Mouse (Mus musculus) lung, embryonic 16.5 days (tissue): ENCODE measurements around the gene Man1b1. TPM values are rescaled to one million over a fixed set of nuclear protein-coding genes. Genes with fewer than 3 reads are reported as not detected.
A peak's percentile ranks its signal among the peaks of the same experiment; 100 is the strongest.

Experiments
- ATAC-seq: fragments of 200-750 bp; cut with Nextera tagmentation; 2 replicates; pipeline ENCODE4 v1.8.0; 2017; ENCODE audit warnings: low read depth, mild to moderate bottlenecking, moderate library complexity
- H3K27ac ChIP-seq: fragments of 300-500 bp; sonication (generic); 2 replicates; pipeline ENCODE4 v1.5.1; 2014; ENCODE audit warnings: mild to moderate bottlenecking, control low read depth, low read length
- H3K27me3 ChIP-seq: fragments of 300-500 bp; sonication (generic); 2 replicates; pipeline ENCODE4 v1.6.1; 2014; ENCODE audit warnings: low read depth, low read length, mixed read lengths; ENCODE audit not compliant: control insufficient read depth, insufficient read depth
- H3K36me3 ChIP-seq: fragments of 300-500 bp; sonication (generic); 2 replicates; pipeline ENCODE4 v1.6.1; 2014; ENCODE audit warnings: low read length; ENCODE audit not compliant: control insufficient read depth, insufficient read depth
- H3K4me1 ChIP-seq: fragments of 300-500 bp; sonication (generic); replicated peaks from 2 replicates; pipeline ENCODE4 v1.6.1; 2014; ENCODE audit warnings: low read length, mixed read lengths; ENCODE audit not compliant: control insufficient read depth, insufficient read depth
- H3K4me2 ChIP-seq: fragments of 300-500 bp; sonication (generic); 2 replicates; pipeline ENCODE4 v1.6.1; 2014; ENCODE audit warnings: low read depth, low read length, control low read depth
- H3K4me3 ChIP-seq: fragments of 300-500 bp; sonication (generic); 2 replicates; pipeline ENCODE4 v1.5.1; 2014; ENCODE audit warnings: mild to moderate bottlenecking, low read length, control low read depth
- H3K9ac ChIP-seq: fragments of 300-500 bp; sonication (generic); 2 replicates; pipeline ENCODE4 v1.6.1; 2014; ENCODE audit warnings: low read length, control low read depth
- H3K9me3 ChIP-seq: fragments of 300-500 bp; sonication (generic); 2 replicates; pipeline ENCODE4 v1.6.1; 2016; ENCODE audit warnings: low read length; ENCODE audit not compliant: control insufficient read depth
- WGBS: fragments of 180-500 bp; shearing (Covaris S2); extraction: QIAGEN DNeasy Blood & Tissue Kit; methylation state at CpG from one replicate; pipeline ENCODE4 v1.1.7; 2014; 5-methylcytosine and 5-hydroxymethylcytosine counted together
- polyA plus RNA-seq: library from polyadenylated mRNA; unstranded; fragments of >200 nt; fragmentation: Nextera tagmentation; extraction: Ambion mirVana; gene quantifications from 2 replicates; pipeline ENCODE4 v1.2.1, GENCODE M21; 2015

Gene Man1b1
- polyA plus RNA-seq, 1 experiment from 2014 or later = 57.4 TPM

- Histone ChIP-seq H3K4me3 (peak overlapping the region; percentile 60), H3K9me3 (no peaks in the 10 kb centered on the region), H3K36me3 (peaks cover 7% of the 10 kb centered on the region), H3K9ac (peak overlapping the region; percentile 70), H3K4me2 (peak overlapping the region; percentile 83), H3K27ac (no peak overlapping the region), H3K27me3 (no peaks in the 10 kb centered on the region), H3K4me1 (peaks cover 13% of the 10 kb centered on the region)
- ATAC-seq = peak; percentile 5; the same call in 1 of the 2 replicates
- WGBS = 34% methylated on average over 18 of the region's 18 CpGs
Measured at GRCm38 (mm10) chr2:25355419-25356066, 23.4 kb downstream of the Man1b1 start.

GRCm38 (mm10) chr2:25356208-25357079 lies 24.3 kb downstream of the Man1b1 start, which contains the start of gene Dpp7:
TSS of gene Dpp7 (minus strand) at chr2:25356359.
- H3K9me3 ChIP-seq = no peaks in the 10 kb centered on the region
- peak within 1 kb of the TSS; percentile 83 for H3K4me2 ChIP-seq
- H3K27me3 ChIP-seq = no peaks in the 10 kb centered on the region
- H3K4me3 ChIP-seq = peak within 1 kb of the TSS; percentile 60
- 2% methylated on average over 13 of the region's 13 CpGs for WGBS
- H3K36me3 ChIP-seq = peaks cover 3% of the 10 kb centered on the region; the same call in 1 of the 2 replicates
- H3K4me1 ChIP-seq = peaks cover 13% of the 10 kb centered on the region
- H3K9ac ChIP-seq = peak within 1 kb of the TSS; percentile 70
- ATAC-seq = peak; percentile 79
- H3K27ac ChIP-seq = no peak within 1 kb of the TSS

- H3K27me3 ChIP-seq = peaks cover 3% of the 10 kb centered on the region; the same call in 1 of the 2 replicates
- no peak for ATAC-seq
- H3K36me3 ChIP-seq = peaks cover 2% of the 10 kb centered on the region; the same call in 1 of the 2 replicates
- no peak overlapping the region for H3K4me2 ChIP-seq
- H3K9ac ChIP-seq = no peak overlapping the region
- H3K9me3 ChIP-seq = no peaks in the 10 kb centered on the region
- 70% methylated on average over 4 of the region's 4 CpGs for WGBS
- no peak overlapping the region for H3K27ac ChIP-seq
- H3K4me1 ChIP-seq = peaks cover 23% of the 10 kb centered on the region
- H3K4me3 ChIP-seq = no peak overlapping the region
Measured at GRCm38 (mm10) chr2:25359848-25360247, 27.7 kb downstream of the Man1b1 start.

DNA sequence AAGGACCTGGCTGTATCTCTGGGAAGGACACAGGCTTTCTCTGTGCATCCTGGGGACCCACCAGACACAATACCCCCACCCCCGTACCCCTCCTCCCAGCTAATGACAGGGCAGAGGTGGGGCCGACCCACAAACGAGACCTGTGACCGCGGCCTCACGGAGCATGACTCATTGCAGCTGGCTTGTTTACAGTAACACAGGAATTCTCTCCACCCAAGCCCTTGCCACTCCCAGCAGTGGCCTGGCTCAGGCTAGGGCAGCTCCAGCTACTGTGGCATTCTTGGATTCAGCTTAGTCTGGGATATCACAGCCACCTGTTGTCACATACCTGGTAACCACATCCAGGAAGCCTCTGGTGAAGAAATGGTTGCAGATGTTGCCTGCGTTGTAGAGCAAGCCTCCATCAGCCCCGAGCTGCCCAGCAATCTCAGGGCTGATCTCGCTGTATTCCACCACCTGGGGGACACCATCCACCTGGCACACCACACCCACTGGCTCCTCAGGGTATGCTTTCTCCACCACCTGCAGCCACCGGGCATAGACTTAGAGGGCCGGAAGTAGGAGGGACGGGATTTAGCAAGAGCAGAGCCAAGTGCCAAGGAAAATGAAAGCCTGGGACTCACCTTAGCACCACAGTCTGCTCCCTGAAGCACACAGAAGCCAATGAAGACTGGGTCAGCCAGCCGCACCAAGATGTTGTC lies 31.5 kb downstream of the Man1b1 start:
- Histone ChIP-seq H3K27me3 (peaks cover 9% of the 10 kb centered on the region), H3K27ac (peak overlapping the region; percentile 27; the same call in 1 of the 2 replicates), H3K4me1 (peaks cover 11% of the 10 kb centered on the region), H3K9me3 (no peaks in the 10 kb centered on the region), H3K9ac (no peak overlapping the region), H3K4me2 (no peak overlapping the region), H3K4me3 (no peak overlapping the region), H3K36me3 (peaks cover 2% of the 10 kb centered on the region; the same call in 1 of the 2 replicates)
- no peak for ATAC-seq
- 46% methylated on average over 13 of the region's 13 CpGs for WGBS

GRCm38 (mm10) chr2:25364313-25364712 lies 32.2 kb downstream of the Man1b1 start:
- Histone ChIP-seq H3K36me3 (peaks cover 2% of the 10 kb centered on the region; the same call in 1 of the 2 replicates), H3K4me3 (peak overlapping the region; percentile 61), H3K4me1 (peaks cover 11% of the 10 kb centered on the region), H3K9ac (no peak overlapping the region), H3K9me3 (no peaks in the 10 kb centered on the region), H3K27me3 (peaks cover 9% of the 10 kb centered on the region), H3K27ac (no peak overlapping the region), H3K4me2 (peak overlapping the region; percentile 88)
- 84% methylated on average over 4 of the region's 4 CpGs for WGBS
- no peak for ATAC-seq

- Histone ChIP-seq H3K4me2 (peak overlapping the region; percentile 88), H3K27ac (no peak overlapping the region), H3K27me3 (peaks cover 9% of the 10 kb centered on the region), H3K9ac (peak overlapping the region; percentile 71), H3K4me3 (peak overlapping the region; percentile 61), H3K4me1 (peaks cover 11% of the 10 kb centered on the region), H3K36me3 (peaks cover 2% of the 10 kb centered on the region; the same call in 1 of the 2 replicates), H3K9me3 (no peaks in the 10 kb centered on the region)
- peak; percentile 6; the same call in 1 of the 2 replicates for ATAC-seq
- WGBS = 28% methylated on average over 9 of the region's 9 CpGs
Measured at GRCm38 (mm10) chr2:25364761-25365090, 32.6 kb downstream of the Man1b1 start.

DNA sequence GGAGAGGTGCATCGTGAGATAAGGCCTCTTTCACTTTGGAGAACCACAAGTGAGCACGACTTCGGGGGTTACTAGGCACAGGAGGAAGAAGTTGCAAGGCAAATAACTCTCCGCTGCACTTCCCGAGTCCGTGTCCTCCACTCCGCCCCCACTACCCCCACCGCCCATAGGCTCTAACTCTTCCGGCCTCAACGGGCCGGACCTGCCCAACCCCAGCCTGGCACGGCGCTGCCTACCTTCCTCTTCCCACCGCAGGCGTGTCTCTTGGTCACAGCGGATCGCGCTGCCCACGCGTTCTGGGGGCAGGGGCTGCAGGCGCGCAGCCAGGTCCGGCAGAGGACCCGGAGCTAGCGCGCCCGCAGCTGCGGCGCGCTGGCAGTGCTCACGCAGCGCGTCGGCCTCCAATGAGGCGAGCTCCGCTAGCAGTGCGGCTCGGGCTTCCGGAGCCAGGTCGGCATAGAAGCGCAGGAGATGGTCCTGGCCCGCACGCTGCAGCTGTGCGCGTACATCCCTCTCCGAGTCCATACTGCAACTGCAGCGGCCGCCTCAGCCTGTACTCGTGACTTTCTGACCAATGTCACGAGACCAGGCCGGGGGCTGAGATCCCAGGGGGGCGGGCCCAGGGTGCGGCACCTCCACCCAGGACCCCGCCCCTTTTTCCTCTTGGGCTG lies 33.1 kb downstream of the Man1b1 start, which contains the start of gene Uap1l1:
Gene Uap1l1, minus strand, starts transcription at position 592 of the 671 bp plus-strand sequence.
- under 1% methylated on average over 53 of the region's 54 CpGs for WGBS
- peaks cover 9% of the 10 kb centered on the region for H3K27me3 ChIP-seq
- H3K9ac ChIP-seq = peak within 1 kb of the TSS; percentile 71
- H3K4me3 ChIP-seq = peak within 1 kb of the TSS; percentile 61
- H3K9me3 ChIP-seq = no peaks in the 10 kb centered on the region
- peak within 1 kb of the TSS; percentile 18; the same call in 1 of the 2 replicates for H3K27ac ChIP-seq
- peaks cover 2% of the 10 kb centered on the region; the same call in 1 of the 2 replicates for H3K36me3 ChIP-seq
- peak within 1 kb of the TSS; percentile 88 for H3K4me2 ChIP-seq
- peak; percentile 91 for ATAC-seq
- peaks cover 11% of the 10 kb centered on the region for H3K4me1 ChIP-seq

- WGBS = 89% methylated on average over 3 of the region's 3 CpGs
- Histone ChIP-seq H3K4me1 (peaks cover 24% of the 10 kb centered on the region), H3K4me2 (no peak overlapping the region), H3K4me3 (no peak overlapping the region), H3K27me3 (peaks cover 6% of the 10 kb centered on the region), H3K9ac (no peak overlapping the region), H3K27ac (no peak overlapping the region), H3K36me3 (no peaks in the 10 kb centered on the region; the same call in 1 of the 2 replicates), H3K9me3 (no peaks in the 10 kb centered on the region)
- ATAC-seq = no peak
Measured at GRCm38 (mm10) chr2:25369996-25370395, 37.9 kb downstream of the Man1b1 start.
